Mouse (Mus musculus) kidney, postnatal 36 days (tissue): ENCODE results near the gene Ascl2.
A peak's percentile ranks its signal among the peaks of the same experiment; 100 is the strongest.

Source experiments
- DNase-seq, 2 experiments: peaks; one replicate each; pipeline ENCODE4 v3.0.0; 2021 to 2022; ENCODE audit warnings: mixed read lengths in 2 of 2

Ascl2 gene

DNA sequence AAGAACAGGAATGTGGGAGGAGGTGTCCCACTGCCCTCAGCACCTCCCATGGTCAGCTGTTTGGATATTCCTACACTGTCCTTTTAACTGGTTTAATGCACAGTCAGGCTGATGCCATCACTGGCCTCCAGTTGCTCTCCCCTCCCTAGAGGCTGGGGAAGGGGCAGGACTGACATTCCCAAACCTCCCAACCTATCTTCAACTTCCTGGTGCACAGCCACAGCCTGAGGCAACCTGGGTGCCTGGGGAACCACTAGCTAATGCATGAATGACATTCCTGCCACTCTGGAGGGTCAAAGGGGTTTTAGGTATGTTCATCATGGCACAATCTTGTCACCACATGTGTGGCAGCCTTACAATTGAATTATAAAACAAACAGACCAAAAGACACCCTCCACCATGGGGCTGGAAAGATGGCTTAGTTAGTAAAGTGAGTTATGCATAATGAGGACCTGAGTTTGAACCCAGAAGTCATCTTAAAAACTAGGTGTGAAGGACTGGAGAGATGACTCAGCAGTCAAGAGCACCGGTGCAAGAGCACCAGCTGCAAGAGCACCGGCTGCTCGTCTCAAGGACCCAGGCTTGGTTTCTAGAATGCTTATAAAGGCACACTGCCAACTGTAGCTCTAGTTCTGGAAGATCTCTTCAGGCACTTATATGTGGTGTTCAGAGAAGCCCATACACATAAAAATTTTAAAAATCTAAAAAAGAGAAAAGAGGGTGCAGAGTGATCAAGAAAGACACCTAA, 28.5 kb upstream of the Ascl2 start:
- no peak for DNase-seq

- no peak for DNase-seq
These were observed 27.9 kb upstream of the Ascl2 start for GRCm38 (mm10) chr7:142996998-142997397.

DNA sequence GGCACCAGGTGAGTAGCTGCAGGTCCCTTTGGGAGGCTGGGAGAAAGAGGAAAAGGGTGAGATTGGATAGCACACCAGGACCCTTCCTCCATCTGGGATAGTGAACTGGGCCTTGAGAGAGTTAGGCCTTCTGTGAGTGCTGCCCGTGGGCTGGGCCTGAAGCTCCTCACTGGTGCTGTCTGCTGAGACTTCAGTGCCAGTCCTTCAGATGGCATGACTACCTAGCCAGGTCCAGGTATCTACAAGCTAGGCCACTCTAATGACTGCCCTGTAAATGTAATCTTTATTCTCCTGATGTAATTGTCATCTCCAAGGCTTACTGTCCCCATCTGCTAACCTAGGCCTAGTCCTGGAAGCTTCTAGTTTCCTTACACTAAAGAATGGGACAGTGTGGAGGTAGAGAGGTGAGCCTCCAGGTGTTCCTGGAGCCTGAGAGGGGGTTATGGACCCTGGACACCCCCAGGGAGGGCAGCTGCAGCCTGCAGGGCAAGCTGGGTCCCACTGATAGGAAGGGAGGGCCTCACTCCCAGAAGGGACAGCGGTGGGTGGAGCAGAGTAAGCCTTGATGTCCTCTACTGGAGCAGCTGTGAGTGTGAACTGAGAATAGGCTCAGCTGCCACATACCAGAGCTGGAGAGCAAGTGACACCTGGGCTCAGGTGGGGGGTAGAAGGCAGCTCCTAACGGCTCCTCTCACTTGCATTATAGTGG, 26.7 kb upstream of the Ascl2 start:
- DNase-seq: no peak

DNA sequence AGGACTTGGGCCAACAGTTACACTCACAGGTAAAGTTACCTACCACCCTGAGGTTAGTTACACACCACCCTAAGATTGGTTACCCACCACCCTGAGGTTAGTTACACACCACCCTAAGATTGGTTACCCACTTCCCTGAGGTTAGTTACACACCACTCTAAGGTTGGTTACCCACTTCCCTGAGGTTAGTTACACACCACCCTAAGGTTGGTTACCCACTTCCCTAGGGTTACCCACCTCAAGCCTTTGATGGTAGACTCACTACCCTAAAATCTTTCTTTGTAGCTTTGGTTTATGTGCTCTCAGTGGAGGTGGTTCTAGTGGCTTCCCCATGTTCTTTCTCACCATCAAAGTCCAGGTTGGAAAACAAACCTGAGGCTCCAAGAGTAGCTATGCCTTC, 25.9 kb upstream of the Ascl2 start:
- DNase-seq: no peak

DNA sequence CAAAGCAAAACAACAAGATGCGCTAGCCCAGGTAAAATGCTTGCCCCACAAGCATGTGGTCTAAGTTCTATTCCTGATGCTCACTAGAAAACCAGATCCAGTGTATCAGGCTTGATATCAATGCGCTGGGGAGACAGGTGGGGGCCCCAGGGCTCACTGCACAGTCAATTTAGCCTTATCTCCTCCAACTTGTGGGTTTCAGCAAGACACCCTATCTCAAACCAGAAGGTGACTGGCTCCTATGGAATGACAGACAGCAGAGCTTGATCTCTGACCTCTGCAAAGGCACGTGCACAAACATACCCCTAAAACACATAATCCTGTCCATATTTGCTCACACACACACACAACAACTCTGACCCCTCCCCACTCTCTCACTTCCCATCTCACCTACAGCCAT, 18.7 kb upstream of the Ascl2 start:
- DNase-seq: no peak

DNA sequence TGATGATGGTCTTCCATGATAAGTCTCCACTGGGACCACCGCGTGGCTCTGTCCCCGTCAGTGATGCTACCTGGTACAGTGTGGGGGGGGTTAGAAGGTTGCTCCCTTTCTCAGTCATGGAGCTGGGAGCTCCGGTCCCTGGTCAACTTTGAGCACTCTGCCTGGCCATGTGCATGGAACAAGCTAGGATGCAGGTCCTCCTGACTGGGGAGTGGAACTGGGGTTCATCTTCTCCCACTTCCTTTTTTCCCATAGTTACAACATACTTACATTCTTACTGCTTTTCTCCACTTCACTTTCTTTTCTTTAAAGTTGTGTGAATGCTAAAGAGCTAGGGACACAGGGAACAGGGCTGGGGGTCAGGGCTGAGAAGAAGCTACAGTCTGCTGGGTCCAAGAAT, 16.1 kb upstream of the Ascl2 start:
- no peak for DNase-seq

GRCm38 (mm10) chr7:142981908-142982307, 12.8 kb upstream of the Ascl2 start:
- no peak for DNase-seq

GRCm38 (mm10) chr7:142967884-142968808, 918 bp downstream of the Ascl2 start:
- peak; percentile 29 to 68 for DNase-seq

DNA sequence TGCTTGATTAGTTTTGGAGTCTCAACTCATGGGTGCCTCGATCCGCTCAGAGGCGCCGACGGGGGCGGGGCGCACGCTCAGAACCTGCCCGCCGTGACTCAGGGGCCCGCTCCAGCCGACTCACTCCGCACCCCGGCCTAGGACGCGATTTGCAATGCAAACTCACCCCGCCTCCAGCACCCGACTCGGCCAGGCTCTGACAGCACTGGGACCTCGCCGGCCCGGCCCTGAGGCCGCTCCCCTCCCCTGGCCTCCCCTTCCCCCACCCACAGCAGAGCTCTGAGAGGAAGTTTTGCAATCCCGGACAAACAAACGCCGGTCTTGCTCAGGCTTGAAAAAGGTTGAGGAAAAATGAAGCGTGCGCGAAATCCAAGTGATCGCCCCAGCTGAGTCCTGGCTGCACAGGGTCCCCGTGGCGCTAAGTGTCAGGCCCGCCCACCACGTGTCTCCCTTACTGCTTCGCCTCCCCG, 1.6 kb downstream of the Ascl2 start:
- DNase-seq: peak; percentile 18 to 37

- DNase-seq: no peak
These were observed 9.3 kb downstream of the Ascl2 start for GRCm38 (mm10) chr7:142959752-142960151.

- no peak for DNase-seq
These were observed 10.2 kb downstream of the Ascl2 start for GRCm38 (mm10) chr7:142958817-142959216.

GRCm38 (mm10) chr7:142956018-142956417, 13.0 kb downstream of the Ascl2 start:
- no peak for DNase-seq

DNA sequence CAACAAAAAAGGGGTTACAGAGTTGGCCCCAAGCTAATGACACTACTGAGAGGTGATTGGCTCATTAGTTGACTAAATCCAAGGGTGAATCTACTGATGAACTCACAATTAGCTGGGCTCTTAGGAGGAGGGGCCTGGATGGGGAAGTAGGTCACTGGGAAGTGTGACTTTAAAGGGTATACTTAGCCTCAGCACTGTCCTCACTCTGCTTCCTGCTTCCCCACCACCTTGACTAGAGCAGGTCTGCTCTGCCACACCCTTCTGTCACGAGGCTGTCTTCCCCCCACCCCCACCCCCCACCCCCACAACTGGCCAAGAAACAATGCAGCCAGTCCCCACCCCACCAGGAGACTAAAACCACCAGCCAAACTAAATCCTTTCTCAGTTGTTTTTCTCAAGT, 19.5 kb downstream of the Ascl2 start:
- DNase-seq: no peak

DNA sequence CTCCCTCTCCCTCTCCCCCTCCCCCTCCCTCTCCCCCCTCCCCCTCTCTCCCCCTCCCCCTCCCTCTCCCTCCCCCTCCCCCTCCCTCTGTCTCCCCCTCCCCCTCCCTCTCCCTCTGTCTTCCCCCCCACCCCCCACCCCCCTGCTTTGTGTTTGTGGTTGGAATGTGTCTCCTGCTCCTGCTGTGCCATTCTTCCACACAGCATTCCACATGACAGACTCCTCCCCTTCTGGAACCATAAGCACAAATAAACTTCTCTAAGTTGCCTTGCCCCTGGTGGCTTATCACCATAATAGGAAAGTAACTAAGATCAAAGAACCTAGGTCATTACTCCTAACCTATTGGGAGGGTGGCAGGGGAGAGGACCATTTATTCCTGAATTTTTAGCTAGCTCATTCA, 31.4 kb downstream of the Ascl2 start:
- DNase-seq: no peak

DNA sequence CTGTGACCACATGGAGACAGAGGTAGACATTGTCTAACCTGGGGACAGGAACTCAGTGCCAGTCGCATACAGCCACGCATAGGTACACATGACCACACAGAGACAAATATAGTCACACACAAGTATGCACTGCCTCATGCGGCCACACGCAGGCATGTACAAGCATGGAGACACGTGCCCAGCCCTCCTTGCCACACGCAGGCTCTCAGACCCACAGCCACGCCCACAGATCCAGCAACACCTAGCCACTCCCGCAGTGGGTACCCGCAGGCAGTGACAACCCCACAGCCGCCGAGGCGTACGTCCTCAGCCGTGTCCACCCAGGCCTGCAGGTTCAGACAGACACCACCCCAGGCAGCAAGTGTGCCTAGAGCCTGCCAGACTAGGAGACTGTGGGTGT, 33.4 kb downstream of the Ascl2 start:
- DNase-seq: no peak

- no peak for DNase-seq
These were observed 36.6 kb downstream of the Ascl2 start for GRCm38 (mm10) chr7:142932469-142932868.

GRCm38 (mm10) chr7:142931028-142931427, 38.0 kb downstream of the Ascl2 start, which contains the start of gene Th:
Th (minus strand) TSS chr7:142931128.
- no peak for DNase-seq

DNA sequence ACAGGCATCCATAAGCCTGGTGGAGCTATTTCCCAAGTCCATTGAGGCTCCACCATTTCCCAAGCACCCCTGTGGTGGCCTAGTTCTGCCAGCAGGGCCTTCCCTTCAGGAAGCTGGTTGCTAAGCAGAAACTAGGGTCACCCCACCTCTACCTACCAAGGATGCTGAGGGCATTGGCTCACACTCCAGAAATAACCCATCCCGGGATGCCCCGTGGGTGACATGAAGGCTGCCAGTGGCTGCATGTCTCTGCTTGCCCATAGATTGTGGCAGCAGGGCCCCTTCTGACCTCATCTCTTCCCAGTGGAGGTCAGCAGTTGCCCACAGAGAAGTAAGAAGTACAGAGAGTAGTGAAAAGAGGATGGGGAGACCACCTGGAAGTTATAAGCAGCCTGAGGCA, 39.5 kb downstream of the Ascl2 start:
- no peak for DNase-seq

GRCm38 (mm10) chr7:142927293-142927692, 41.8 kb downstream of the Ascl2 start:
- DNase-seq: no peak

GRCm38 (mm10) chr7:142918641-142919628, 50.1 kb downstream of the Ascl2 start:
- peak; percentile 50 to 75 for DNase-seq

DNA sequence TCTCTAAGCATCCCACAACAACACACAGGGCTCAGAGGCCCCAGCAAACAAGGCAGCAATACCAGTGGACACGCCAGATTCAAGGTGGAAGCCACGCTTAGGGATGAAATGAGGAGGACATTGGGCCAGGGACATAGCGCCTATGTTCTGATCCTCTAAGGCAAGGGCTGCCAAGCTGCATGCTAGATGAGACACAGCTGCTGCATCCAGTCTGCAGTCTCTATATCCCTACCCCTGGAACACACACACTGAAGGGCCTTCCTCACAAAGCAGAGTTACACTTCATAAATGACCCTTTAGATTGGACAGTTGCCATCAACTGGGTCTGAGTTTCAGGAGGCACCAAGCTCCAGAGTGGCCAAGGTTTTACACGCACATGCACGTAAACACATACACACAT, 51.4 kb downstream of the Ascl2 start:
- DNase-seq: no peak
